Mouse (Mus musculus): ENCODE measurements at regions not wholly inside any gene's neighbourhood (a gene's known extent, or its start where the extent isn't known, plus 50 kb on each side); places are given as distances from the start of the nearest gene placed in this dataset.

GRCm38 (mm10) chr1:39106650-39107049, 86.9 kb upstream of the Npas2 start:
- no peak for TF ChIP-seq MAFK (IDR thresholded peaks at IDR 0.05; ENCODE audit: insufficient read depth, low read depth, low read length)
- no peak for TF ChIP-seq ZNF384 (IDR thresholded peaks at IDR 0.05; ENCODE audit: low read depth, low read length)
- no peak for TF ChIP-seq HCFC1 (IDR thresholded peaks at IDR 0.05; ENCODE audit: borderline replicate concordance, insufficient read depth, low read length)
